Mouse (Mus musculus): ENCODE measurements around the gene Gpm6b. TPM values are rescaled to one million over a fixed set of nuclear protein-coding genes. Genes with fewer than 3 reads are reported as not detected.

The Gpm6b gene
- total RNA-seq, 2 experiments from 2014 or later: 716 to 752 TPM

GRCm38 (mm10) chrX:166302791-166303190 is 64.1 kb downstream of the Gpm6b start:
- DNase-seq (ENCODE audit: extremely low spot score in 1 of 2, low spot score in 1 of 2): no peak

- DNase-seq (ENCODE audit: extremely low spot score in 1 of 2, low spot score in 1 of 2): no peak
Measured at GRCm38 (mm10) chrX:166304355-166304754, 65.6 kb downstream of the Gpm6b start.

DNA sequence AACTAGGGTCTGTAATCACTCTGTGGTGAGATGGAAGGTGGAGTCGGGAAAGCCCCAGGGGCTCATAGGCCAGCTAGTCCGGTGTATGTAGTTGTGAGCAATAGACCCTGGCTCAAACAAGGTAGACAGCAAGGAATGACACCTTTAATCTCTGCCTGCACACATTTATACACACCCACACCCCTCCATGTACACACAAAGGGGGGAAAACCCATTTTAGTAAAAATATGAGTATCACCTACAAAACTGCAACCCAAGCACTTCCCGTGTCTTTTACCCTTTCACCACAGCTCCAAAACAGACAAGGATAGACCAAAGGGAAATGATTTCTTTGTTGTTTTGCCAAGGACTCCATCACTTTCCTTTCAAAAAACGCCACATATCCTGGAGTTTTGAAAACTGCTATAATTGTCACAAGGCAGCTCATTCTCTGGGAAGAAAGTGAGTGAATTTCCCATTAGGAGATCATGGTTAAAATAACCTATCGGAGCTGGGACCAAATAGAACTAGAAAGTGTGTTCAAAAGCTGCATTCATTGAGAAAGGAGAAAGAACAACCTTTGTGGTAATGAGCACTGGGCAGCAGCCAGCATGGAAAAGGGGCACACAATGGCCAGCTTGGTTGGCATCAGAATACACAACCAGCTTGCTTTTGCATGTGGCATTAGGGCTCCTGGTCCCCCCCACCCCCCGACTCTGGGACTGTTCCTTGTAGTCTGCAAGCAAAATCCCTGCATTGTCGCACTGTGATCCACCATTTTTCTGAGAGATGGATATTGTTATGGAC is 68.9 kb downstream of the Gpm6b start:
- no peak for DNase-seq (ENCODE audit: extremely low spot score in 1 of 2, low spot score in 1 of 2)

GRCm38 (mm10) chrX:166308798-166309197 is 70.1 kb downstream of the Gpm6b start:
- DNase-seq (ENCODE audit: extremely low spot score in 1 of 2, low spot score in 1 of 2): no peak

DNA sequence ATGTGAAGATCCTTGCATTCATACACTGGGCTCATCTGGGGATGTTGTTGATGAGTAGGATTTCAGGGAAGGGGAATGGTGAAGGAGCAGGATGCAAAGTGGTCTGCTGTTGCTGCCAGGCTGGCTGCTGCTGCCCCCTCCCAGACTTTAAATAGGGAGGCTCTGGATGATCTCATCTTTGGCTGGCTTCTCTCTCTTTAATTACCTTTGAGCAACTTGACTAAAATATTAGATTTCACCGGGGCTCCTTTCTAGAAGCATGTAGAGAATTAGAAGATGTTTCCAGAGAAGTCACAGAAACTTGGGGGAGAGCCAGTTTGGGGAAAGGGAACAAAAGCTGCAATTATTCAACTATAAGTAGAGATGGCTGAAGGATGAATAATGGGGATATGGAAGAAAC is 76.5 kb downstream of the Gpm6b start:
- DNase-seq (ENCODE audit: extremely low spot score in 1 of 2, low spot score in 1 of 2): no peak

DNA sequence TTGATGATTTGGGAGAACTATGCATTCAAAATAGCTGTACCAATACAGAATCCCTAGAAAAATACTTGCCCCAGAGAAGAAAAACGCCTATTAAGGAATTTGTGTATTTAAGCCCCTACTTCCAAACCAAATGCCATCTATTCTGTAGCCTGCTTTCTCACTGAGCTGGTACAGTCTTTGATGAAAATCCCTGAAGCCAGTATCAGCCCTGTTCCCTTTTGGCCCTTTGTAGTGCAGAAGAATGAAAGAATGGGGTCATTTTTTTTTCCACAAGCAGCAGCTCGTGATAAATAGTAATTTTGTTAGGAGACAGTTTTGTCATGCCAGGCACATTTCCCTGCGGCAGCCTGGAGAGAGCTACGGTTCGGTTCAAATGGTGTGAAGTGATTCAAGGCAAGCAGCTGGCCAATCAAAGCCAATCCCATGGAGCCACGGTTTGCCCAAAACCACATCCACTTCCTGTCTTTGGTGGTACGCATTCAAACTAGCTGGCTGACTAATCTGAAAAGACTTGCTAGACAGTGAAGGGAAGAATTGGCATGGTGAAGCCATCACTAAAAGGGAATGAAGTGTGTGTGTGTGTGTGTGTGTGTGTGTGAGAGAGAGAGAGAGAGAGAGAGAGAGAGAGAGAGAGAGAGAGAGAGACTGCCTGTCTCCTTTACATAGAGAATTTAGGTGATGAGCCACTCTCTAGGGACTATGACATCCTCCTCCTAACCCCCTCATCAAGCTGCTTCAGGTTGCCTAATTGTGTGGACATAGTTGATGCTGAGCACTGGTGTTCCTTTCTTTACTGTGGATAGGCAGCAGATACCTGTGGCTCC is 78.1 kb downstream of the Gpm6b start:
- DNase-seq (ENCODE audit: extremely low spot score in 1 of 2, low spot score in 1 of 2): no peak

DNA sequence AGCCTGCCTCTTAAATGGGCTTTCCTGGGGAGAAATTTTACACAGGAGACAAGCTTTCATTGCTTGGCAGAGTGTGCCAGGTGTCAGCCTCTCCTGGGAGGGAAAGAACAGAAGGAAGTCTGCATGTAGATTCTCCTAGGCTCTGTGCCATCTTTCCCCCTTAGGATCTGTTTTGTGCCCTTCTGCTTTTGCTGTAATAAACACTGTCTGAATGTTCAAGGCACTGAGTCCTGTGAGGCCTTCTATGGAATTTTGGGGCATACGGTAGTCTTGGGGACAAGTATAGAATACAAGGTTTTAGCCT is 78.6 kb downstream of the Gpm6b start:
- DNase-seq (ENCODE audit: extremely low spot score in 1 of 2, low spot score in 1 of 2): no peak

DNA sequence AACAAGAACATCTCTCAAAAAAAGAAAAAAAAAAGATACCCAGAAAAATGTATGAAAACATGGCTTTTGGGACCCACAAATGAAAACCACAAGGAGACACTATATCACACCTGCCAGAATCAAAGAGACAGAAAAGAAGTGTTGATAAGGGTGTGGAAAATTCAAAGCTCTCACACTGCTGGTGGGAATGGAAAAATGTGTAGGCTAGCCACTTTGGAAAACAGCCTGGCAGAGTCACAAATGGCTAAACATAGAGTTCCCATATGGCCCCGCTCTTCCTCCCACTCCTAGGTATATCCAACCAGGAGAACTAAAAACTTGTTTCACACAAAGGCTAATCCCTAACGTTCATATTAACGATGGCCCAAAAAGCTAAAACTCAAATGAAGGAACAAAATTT is 84.5 kb downstream of the Gpm6b start:
- DNase-seq (ENCODE audit: extremely low spot score in 1 of 2, low spot score in 1 of 2): no peak

DNA sequence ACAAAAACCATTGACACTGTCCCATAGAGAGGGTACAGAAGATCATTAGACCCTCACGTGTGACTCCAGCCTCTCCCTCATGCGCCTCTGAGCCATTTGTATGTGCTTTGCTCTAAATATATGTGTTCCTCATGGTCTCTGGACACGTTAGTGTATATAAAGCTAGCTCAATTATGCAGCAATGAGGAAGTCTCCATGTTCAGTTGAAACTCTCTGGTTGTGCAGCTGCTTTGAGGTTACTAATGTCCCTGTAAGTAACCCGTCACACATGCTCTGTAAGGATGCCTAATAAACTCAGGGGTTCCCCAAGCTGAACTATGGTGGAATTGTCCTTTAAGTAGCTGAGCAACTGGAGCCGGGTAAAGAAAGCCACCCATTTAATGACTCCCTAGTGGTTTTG is 88.9 kb downstream of the Gpm6b start:
- DNase-seq (ENCODE audit: extremely low spot score in 1 of 2, low spot score in 1 of 2): no peak

- DNase-seq (ENCODE audit: extremely low spot score in 1 of 2, low spot score in 1 of 2): no peak
Measured at GRCm38 (mm10) chrX:166328219-166328901, 89.6 kb downstream of the Gpm6b start.

DNA sequence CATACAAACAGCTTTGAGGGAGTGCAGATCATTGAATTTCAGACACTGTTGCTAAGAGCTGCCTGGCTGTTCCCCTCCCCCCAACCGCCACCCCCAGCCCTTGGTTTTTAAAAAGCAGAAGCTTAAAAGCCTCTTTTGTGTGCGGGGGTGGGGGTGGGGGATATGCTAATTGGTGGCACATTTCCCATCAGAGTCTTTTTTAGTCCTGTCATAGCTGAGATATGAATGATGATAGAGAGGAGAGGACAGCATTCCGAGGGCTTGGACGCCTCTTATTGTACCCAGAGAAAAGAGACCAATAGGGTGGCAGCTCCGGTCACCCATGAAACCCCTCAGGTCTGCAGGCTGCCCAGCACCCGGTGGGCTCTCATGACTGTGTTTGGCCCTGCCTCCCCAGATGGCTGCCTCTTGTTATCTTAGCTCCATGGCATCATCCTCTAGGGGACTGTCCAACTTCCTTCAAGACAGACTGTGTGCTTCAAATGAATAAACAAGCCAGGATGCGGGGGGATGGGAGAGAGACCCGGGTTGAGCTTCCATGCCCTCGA is 90.3 kb downstream of the Gpm6b start:
- DNase-seq (ENCODE audit: extremely low spot score in 1 of 2, low spot score in 1 of 2): no peak

DNA sequence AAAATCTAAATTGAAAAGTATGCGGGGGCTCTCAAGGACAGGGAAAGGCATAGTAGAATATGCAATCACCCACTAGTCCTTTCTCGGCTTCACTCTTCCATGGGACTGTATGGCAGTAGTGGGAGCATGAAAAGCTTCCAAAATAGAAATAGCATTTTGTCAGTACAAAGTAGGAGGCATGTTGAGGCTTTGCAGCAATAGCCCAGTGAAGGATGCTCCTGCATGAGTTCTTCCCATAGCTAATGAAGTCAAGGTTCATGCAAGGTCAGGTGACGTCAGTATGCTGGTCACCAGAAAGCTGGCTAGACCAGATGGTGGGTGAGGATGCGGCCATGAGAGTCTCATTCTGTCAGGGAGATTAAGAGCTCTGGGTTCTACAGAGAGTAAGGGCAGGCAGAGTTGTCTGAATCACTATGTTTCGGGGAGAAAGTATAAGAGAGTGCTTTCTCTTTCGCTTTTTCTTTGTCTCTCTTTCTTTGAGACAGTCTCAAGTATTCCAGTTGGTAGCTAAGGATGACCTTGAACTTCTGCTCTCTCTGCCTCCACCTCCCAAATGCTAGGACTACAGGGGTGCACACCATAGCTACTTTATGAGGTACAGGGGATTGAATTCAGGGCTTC is 95.9 kb downstream of the Gpm6b start:
- DNase-seq (ENCODE audit: extremely low spot score in 1 of 2, low spot score in 1 of 2): no peak

GRCm38 (mm10) chrX:166338353-166338752 is 99.6 kb downstream of the Gpm6b start:
- no peak for DNase-seq (ENCODE audit: extremely low spot score in 1 of 2, low spot score in 1 of 2)

DNA sequence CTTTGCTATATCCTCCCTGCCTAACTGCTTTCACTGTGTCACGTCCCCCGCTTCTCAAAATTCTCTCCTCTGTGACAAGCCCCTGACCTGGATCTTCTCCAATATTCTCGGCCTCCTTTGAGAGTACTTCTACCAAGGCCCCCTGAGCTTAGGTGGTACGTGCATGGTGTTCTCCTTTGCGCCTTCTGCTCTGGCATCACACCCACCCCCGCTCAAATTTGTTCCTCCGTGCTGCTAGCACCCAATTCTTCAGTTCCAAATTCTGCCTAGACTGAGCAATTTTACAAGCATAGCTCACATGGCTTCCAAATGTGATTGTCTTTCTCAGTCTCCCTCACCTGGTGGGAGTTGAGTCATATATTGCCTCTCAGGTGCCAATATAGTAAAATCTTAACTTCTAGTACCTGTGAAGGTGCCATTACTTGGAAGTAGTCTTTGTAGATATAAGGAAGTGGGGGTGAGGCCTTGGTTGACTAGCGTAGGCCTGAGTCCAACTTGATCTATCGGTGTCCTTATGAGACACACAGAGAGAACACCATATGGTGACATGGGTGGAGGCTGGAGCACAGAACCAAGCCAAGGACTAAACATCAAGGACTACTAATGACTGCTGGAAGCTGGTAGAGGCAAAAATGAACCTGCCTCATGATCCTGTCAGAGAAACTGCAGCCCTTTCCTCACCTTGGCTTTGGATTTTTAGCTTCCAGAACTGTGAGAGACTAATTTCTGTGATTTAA is 100.2 kb downstream of the Gpm6b start:
- DNase-seq (ENCODE audit: extremely low spot score in 1 of 2, low spot score in 1 of 2): no peak

DNA sequence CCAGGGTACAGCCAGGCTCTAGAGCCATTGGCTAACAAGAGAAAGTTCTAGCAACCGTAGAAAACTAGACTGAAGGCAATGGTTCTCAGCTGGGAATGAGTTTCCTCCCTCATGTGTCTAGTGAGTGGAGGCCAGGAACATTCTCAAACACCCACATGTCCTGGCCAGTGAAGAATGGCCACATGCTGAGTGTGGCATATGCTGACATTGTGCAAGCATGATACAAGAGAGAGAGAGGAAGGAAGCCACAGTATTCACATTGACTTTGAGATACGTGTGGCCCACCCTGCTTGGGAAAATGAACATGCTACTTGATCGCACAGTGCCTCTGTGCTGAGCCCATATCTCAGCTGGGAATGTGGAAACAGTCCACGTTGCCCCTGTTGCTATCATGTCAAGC is 101.2 kb downstream of the Gpm6b start:
- DNase-seq (ENCODE audit: extremely low spot score in 1 of 2, low spot score in 1 of 2): no peak

DNA sequence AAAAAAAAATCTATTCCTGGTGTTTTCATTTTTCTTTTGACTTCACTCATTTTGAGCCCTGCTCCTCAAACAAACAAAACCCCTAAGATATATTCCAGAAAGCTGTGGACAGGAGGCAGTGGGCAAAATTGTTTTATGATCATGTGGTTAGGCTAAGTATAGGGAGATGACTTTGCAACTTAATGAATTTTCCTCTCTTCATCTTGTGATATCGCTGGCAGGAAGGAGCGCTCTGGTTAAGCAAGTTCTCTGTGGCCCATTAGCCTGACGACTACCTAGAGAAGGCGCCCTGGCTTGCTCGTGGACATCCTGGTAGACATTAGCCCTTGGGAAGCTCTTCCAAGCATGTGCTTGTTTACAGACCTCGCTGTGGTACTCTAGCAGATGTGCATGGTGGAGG is 103.1 kb downstream of the Gpm6b start:
- no peak for DNase-seq (ENCODE audit: extremely low spot score in 1 of 2, low spot score in 1 of 2)

DNA sequence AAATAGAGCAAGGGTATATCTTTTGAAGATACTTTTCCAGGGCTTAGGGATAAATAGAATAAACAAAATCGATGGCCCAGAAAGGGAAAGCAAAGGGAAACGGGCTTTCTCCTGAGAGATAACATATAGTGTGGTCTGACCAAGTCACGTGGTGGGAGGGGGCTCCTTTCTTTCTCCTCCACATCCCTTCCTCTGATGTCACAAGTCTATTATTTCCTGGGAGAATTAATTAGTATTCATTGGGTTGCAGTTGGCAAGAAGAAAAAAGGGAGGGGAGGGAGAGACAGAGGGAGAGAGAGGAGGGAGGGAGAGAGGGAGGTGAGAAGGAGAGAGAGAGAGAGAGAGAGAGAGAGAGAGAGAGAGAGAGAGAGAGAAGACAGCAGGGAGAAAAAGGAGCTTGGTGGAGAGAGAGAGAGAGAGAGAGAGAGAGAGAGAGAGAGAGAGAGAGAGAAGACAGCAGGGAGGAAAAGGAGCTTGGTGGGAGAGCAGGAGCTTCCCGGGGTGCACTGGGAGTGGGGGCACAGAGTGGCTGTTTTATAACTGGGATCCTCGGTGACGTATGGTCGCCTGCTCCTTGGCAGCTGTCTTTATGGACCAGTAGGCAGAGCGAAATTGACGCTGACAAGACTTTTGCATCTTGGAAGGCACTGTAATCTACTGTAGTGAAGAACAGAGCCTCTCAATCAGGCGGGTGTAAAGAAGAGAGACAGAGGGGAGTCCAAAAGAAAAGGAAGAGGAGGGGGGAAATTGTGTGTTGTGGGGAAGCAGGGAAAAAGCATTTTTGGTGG is 105.7 kb downstream of the Gpm6b start:
- peak; percentile 25 to 38 for DNase-seq (ENCODE audit: extremely low spot score in 1 of 2, low spot score in 1 of 2)

DNA sequence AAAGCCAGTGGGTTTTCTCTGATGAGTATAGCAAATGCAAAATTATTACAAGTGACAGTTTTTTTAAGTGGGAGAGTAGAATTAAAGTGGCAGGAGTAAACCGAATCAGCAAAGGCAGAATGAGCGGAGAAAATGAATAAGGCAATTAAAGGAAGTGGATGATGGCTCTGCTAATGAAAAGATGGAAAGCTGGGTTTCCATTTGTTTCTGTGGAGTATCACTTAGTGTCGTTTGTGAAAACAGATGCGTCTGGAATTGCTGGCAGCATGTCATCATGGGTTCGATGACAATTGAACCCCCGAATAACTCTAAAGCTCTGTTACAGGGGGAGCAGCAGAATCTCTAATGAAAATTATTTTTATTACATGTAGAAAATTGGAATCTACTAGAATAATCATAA is 109.4 kb downstream of the Gpm6b start:
- DNase-seq (ENCODE audit: extremely low spot score in 1 of 2, low spot score in 1 of 2): no peak

GRCm38 (mm10) chrX:166348634-166349033 is 109.9 kb downstream of the Gpm6b start:
- no peak for DNase-seq (ENCODE audit: extremely low spot score in 1 of 2, low spot score in 1 of 2)
